Mouse (Mus musculus): ENCODE measurements around the gene Asna1. TPM values are rescaled to one million over a fixed set of nuclear protein-coding genes. Genes with fewer than 3 reads are reported as not detected.

Asna1 gene
- polyA plus RNA-seq (2014; fragmentation: Nextera tagmentation; extraction: Ambion mirVana) = 119 and 128 TPM in 2 replicates

DNA sequence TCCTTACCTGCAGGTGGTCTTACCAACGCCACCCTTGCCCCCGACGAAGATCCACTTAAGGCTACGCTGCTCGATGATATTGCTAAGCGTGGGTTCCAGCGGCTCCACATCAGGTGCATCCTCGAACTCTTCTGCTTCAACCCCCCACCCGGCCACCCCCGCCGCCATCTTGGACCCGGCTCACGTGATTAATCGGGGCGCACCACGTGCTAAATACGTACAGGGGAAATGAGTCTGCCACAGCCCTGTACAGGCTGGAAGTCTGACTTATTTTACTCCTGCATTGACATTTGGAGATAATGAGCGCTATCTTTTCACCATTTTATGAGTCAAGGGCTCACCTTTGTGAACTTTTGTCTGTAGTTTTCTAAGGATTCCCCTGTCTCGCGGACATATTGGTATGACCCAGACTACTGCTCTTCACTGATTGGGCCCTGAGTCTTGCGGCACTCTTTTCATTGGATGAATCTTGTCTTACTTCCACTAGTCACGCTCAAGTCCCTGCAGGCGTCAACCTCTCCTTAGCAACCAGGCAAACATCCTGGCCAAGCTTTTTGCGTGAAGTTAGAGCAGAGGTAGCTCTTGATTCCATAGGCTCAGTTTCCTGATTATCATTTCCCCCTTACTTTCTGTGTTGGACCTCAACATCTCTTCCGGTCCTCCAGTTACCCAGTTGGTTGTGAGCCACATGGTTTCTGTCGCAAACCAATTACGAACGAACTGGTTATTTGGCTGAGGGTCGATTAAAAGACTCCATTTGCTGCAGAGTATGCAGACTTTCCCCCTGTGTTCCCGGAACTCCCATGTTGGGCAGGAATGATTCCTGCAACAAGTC is at the start of gene Asna1:
Gene Asna1 (minus strand): TSS at position 184 of the 835 bp plus-strand sequence.
- 7% methylated on average over 30 of the region's 30 CpGs for WGBS
- Histone ChIP-seq H3K36me3 (ENCODE audit: control insufficient read depth, insufficient read depth, low read length) (peaks cover 25% of the 10 kb centered on the region), H3K9me3 (ENCODE audit: control insufficient read depth, low read length) (no peaks in the 10 kb centered on the region), H3K4me3 (ENCODE audit: low read depth, low read length) (peak within 1 kb of the TSS; percentile 76), H3K9ac (replicated peaks; ENCODE audit: low read depth, low read length) (peak within 1 kb of the TSS; percentile 72), H3K27ac (ENCODE audit: low read depth, low read length) (peak within 1 kb of the TSS; percentile 60), H3K4me1 (ENCODE audit: control insufficient read depth, insufficient read depth, low read length) (peaks cover 24% of the 10 kb centered on the region), H3K27me3 (ENCODE audit: control insufficient read depth, insufficient read depth, low read length) (no peaks in the 10 kb centered on the region), H3K4me2 (ENCODE audit: low read depth, low read length) (peak within 1 kb of the TSS; percentile 89)
- ATAC-seq (ENCODE audit: low read depth) = peak; percentile 92

DNA sequence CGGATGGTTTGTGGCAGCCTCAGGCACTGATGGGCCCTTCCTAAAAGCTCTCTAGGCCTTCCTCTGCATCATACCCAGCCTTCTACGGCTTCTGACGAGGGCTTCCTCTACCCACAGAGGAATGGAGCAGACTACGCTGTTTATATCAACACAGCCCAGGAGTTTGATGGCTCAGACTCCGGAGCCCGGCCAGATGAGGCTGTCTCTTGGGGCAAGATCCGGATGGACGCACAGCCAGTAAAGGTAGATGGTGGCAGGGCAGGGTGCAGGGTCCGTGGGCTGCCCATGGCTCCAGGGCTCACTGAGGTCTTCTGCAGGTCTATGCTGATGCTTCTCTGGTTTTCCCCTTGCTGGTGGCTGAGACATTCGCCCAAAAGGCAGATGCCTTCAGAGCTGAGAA is 49.5 kb upstream of the Asna1 start:
- H3K9me3 ChIP-seq (ENCODE audit: control insufficient read depth, low read length) = no peaks in the 10 kb centered on the region
- H3K4me2 ChIP-seq (ENCODE audit: low read depth, low read length) = no peak overlapping the region
- no peak for ATAC-seq (ENCODE audit: low read depth)
- no peaks in the 10 kb centered on the region for H3K27me3 ChIP-seq (ENCODE audit: control insufficient read depth, insufficient read depth, low read length)
- no peak overlapping the region for H3K27ac ChIP-seq (ENCODE audit: low read depth, low read length)
- no peak overlapping the region for H3K4me3 ChIP-seq (ENCODE audit: low read depth, low read length)
- 94% methylated on average over 10 of the region's 10 CpGs for WGBS
- H3K4me1 ChIP-seq (ENCODE audit: control insufficient read depth, insufficient read depth, low read length) = peaks cover 13% of the 10 kb centered on the region; the same call in 1 of the 2 replicates
- H3K9ac ChIP-seq (replicated peaks; ENCODE audit: low read depth, low read length) = no peak overlapping the region
- H3K36me3 ChIP-seq (ENCODE audit: control insufficient read depth, insufficient read depth, low read length) = peaks cover 28% of the 10 kb centered on the region

DNA sequence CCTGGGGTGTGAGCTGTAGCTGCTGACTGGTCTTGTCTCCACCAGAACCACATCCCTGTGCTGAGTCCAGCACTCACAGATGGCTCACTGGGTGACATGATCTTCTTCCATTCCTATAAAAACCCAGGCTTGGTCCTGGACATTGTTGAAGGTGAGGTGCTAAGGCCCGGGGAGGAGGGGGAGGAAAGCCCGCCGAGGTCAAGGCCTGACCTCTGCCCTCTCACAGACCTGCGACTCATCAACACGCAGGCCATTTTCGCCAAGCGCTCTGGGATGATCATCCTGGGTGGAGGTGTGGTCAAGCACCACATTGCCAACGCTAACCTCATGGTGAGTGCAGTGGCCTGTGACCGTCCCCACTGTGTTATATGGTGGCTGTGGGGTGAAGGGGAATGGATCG is 49.1 kb upstream of the Asna1 start:
- Histone ChIP-seq H3K4me2 (ENCODE audit: low read depth, low read length) (no peak overlapping the region), H3K27ac (ENCODE audit: low read depth, low read length) (no peak overlapping the region), H3K36me3 (ENCODE audit: control insufficient read depth, insufficient read depth, low read length) (peaks cover 28% of the 10 kb centered on the region), H3K9ac (replicated peaks; ENCODE audit: low read depth, low read length) (no peak overlapping the region), H3K27me3 (ENCODE audit: control insufficient read depth, insufficient read depth, low read length) (no peaks in the 10 kb centered on the region), H3K4me1 (ENCODE audit: control insufficient read depth, insufficient read depth, low read length) (peaks cover 11% of the 10 kb centered on the region; the same call in 1 of the 2 replicates), H3K9me3 (ENCODE audit: control insufficient read depth, low read length) (no peaks in the 10 kb centered on the region), H3K4me3 (ENCODE audit: low read depth, low read length) (no peak overlapping the region)
- no peak for ATAC-seq (ENCODE audit: low read depth)
- WGBS = 86% methylated on average over 10 of the region's 10 CpGs

DNA sequence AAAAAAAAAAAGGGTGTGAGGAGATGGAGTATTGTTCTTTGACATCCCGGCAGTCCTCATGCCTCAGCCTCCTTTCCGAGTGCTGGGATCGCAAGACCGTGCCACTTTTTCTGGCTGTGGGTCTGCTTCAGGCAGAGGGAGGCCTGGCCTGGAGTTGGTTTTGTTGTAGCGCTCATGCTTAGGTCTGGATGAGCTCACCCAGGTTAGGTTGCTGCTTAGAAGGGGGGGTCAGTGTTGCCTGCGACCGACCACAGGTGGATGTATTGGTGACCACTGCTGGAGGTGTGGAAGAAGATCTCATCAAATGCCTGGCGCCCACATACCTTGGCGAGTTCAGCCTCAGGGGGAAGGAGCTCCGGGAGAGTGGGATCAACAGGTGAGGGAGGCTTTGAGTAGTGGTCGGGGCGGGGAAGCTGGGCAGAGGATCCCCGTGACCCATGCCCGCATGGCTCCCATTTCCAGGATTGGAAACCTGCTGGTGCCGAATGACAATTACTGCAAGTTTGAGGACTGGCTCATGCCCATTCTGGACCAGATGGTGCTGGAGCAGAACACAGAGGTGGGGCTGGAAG is 48.0 kb upstream of the Asna1 start:
- no peaks in the 10 kb centered on the region for H3K27me3 ChIP-seq (ENCODE audit: control insufficient read depth, insufficient read depth, low read length)
- 95% methylated on average over 15 of the region's 15 CpGs for WGBS
- H3K4me1 ChIP-seq (ENCODE audit: control insufficient read depth, insufficient read depth, low read length) = peaks cover 11% of the 10 kb centered on the region; the same call in 1 of the 2 replicates
- H3K4me3 ChIP-seq (ENCODE audit: low read depth, low read length) = no peak overlapping the region
- H3K36me3 ChIP-seq (ENCODE audit: control insufficient read depth, insufficient read depth, low read length) = peaks cover 25% of the 10 kb centered on the region
- ATAC-seq (ENCODE audit: low read depth) = no peak
- no peaks in the 10 kb centered on the region for H3K9me3 ChIP-seq (ENCODE audit: control insufficient read depth, low read length)
- H3K4me2 ChIP-seq (ENCODE audit: low read depth, low read length) = no peak overlapping the region
- H3K27ac ChIP-seq (ENCODE audit: low read depth, low read length) = no peak overlapping the region
- no peak overlapping the region for H3K9ac ChIP-seq (replicated peaks; ENCODE audit: low read depth, low read length)

DNA sequence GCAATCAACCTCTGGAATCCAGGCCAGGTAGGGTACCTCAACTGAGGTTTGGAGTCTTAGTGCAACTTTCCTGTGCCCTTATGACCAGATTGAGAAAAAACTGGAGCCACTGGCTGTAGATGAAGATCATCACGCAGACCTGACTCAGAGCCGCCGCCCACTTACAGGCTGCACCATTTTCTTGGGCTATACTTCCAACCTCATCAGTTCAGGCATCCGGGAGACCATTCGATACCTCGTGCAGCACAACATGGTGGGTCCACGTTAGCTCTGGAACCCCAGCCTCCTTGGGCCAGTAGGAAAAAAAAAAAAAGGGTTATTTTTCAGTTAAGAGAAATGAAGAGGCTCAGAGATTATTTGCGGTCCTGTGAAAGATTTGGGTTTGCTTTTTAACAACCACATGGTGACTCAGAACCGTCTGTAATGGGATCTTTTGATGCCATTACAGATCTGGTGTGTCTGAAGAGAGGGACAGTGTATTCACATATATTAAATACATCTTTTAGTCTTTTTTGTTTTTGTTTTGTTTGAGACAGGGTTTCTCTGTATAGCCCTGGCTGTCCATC is 47.4 kb upstream of the Asna1 start:
- H3K36me3 ChIP-seq (ENCODE audit: control insufficient read depth, insufficient read depth, low read length) = peaks cover 25% of the 10 kb centered on the region
- peak overlapping the region; percentile 88; the same call in 1 of the 2 replicates for H3K27ac ChIP-seq (ENCODE audit: low read depth, low read length)
- peaks cover 11% of the 10 kb centered on the region; the same call in 1 of the 2 replicates for H3K4me1 ChIP-seq (ENCODE audit: control insufficient read depth, insufficient read depth, low read length)
- peak; percentile 20; the same call in 1 of the 2 replicates for ATAC-seq (ENCODE audit: low read depth)
- no peaks in the 10 kb centered on the region for H3K9me3 ChIP-seq (ENCODE audit: control insufficient read depth, low read length)
- peak overlapping the region; percentile 59 for H3K4me2 ChIP-seq (ENCODE audit: low read depth, low read length)
- H3K27me3 ChIP-seq (ENCODE audit: control insufficient read depth, insufficient read depth, low read length) = no peaks in the 10 kb centered on the region
- 37% methylated on average over 9 of the region's 9 CpGs for WGBS
- peak overlapping the region; percentile 65; the same call in 1 of the 2 replicates for H3K9ac ChIP-seq (replicated peaks; ENCODE audit: low read depth, low read length)
- H3K4me3 ChIP-seq (ENCODE audit: low read depth, low read length) = peak overlapping the region; percentile 94

DNA sequence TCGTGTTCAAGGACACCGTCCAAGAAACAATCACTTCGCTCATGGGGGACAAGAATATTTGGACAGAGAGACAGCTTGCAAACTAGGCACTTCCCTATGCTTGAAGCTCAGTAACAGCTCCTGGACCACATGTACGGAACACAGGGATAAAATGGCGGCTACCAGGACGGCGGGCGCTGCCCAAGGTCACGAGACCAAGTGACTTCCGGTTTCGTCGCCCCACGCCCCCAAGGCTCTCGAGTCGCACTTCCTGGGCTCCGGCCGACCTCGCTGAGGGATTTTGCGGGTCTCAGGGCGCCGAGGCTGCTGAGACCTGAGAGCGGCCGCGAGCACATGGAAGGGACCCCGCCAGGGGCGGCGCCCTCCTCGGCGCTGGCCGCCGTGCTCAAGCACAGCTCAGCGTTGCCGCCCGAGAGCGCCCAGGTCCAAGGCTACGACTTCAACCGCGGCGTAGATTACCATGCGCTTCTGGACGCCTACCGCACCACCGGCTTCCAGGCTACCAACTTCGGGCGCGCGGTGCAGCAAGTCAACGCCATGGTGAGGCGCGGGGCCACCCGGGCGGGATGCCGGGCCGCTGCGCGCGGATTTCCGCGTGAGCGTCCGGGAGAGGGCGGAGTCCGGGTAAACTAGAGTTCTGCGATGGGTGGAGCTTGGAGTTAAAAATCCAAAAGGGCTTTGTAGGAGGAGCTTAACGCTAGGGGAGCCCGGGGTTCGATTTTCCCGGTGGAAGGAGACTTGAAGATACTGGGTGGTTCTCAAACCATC is 46.6 kb upstream of the Asna1 start, which contains the start of gene Dhps:
Gene Dhps (plus strand): TSS at position 244 of the 768 bp plus-strand sequence.
- peak within 1 kb of the TSS; percentile 59 for H3K4me2 ChIP-seq (ENCODE audit: low read depth, low read length)
- under 1% methylated on average over 58 of the region's 68 CpGs for whole genome bisulfite sequencing
- peaks cover 32% of the 10 kb centered on the region for H3K36me3 ChIP-seq (ENCODE audit: control insufficient read depth, insufficient read depth, low read length)
- peaks cover 11% of the 10 kb centered on the region; the same call in 1 of the 2 replicates for H3K4me1 ChIP-seq (ENCODE audit: control insufficient read depth, insufficient read depth, low read length)
- peak within 1 kb of the TSS; percentile 65 for H3K9ac ChIP-seq (replicated peaks; ENCODE audit: low read depth, low read length)
- peak within 1 kb of the TSS; percentile 94 for H3K4me3 ChIP-seq (ENCODE audit: low read depth, low read length)
- no peaks in the 10 kb centered on the region for H3K27me3 ChIP-seq (ENCODE audit: control insufficient read depth, insufficient read depth, low read length)
- H3K9me3 ChIP-seq (ENCODE audit: control insufficient read depth, low read length) = no peaks in the 10 kb centered on the region
- ATAC-seq (ENCODE audit: low read depth) = peak; percentile 91
- H3K27ac ChIP-seq (ENCODE audit: low read depth, low read length) = peak within 1 kb of the TSS; percentile 88

DNA sequence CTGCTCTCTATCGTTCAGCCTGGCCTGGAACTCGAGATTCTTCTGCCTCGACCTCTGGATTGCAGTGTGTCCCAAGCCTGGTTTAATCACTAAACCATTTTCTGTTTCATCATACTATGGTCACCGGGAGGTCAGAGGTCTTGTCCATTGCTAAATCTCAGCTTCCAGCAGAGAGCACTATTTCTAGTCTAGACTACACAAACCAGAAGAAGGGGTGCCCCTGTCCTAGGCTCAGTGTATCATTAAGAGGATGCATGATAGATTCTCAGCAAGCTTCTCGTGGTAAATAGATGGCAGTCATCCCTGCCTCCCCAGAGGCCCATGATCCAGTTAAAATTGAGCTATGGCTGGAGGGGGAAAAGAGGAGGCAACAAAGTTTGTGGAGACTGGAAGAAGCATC is 46.0 kb upstream of the Asna1 start:
- H3K27me3 ChIP-seq (ENCODE audit: control insufficient read depth, insufficient read depth, low read length) = no peaks in the 10 kb centered on the region
- H3K9me3 ChIP-seq (ENCODE audit: control insufficient read depth, low read length) = no peaks in the 10 kb centered on the region
- H3K4me3 ChIP-seq (ENCODE audit: low read depth, low read length) = peak overlapping the region; percentile 94
- no peak for ATAC-seq (ENCODE audit: low read depth)
- H3K4me2 ChIP-seq (ENCODE audit: low read depth, low read length) = peak overlapping the region; percentile 59
- 80% methylated on average over 5 of the region's 5 CpGs for WGBS
- H3K36me3 ChIP-seq (ENCODE audit: control insufficient read depth, insufficient read depth, low read length) = peaks cover 36% of the 10 kb centered on the region
- peaks cover 11% of the 10 kb centered on the region; the same call in 1 of the 2 replicates for H3K4me1 ChIP-seq (ENCODE audit: control insufficient read depth, insufficient read depth, low read length)
- no peak overlapping the region for H3K9ac ChIP-seq (replicated peaks; ENCODE audit: low read depth, low read length)
- peak overlapping the region; percentile 88 for H3K27ac ChIP-seq (ENCODE audit: low read depth, low read length)

DNA sequence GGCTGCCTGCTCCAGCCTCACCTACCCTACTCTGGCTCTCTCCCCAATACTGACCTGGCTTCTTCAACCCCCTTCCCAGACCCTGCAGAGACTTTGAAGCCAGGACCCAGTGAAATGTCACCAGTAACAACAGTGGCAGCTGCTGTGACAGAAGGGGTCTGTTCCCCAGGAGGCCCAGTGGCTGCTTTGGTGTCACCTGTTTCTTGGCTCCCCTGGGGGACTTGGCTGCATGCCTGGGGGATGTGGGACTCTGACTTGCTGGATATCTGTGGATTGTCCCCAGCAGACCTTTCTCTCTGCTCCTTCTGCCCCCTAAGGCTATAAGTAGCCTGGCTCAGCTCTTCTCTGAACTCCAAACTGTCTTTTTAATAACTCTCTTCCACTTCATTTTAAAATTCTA is 42.9 kb upstream of the Asna1 start, which contains the start of gene Gm5741:
Gene Gm5741 (minus strand): TSS at position 1 of the 400 bp plus-strand sequence.
- H3K9me3 ChIP-seq (ENCODE audit: control insufficient read depth, low read length) = no peaks in the 10 kb centered on the region
- H3K27ac ChIP-seq (ENCODE audit: low read depth, low read length) = no peak within 1 kb of the TSS
- no peak within 1 kb of the TSS for H3K4me2 ChIP-seq (ENCODE audit: low read depth, low read length)
- peaks cover 11% of the 10 kb centered on the region; the same call in 1 of the 2 replicates for H3K4me1 ChIP-seq (ENCODE audit: control insufficient read depth, insufficient read depth, low read length)
- H3K9ac ChIP-seq (replicated peaks; ENCODE audit: low read depth, low read length) = no peak within 1 kb of the TSS
- no peak for ATAC-seq (ENCODE audit: low read depth)
- peaks cover 28% of the 10 kb centered on the region for H3K36me3 ChIP-seq (ENCODE audit: control insufficient read depth, insufficient read depth, low read length)
- no peaks in the 10 kb centered on the region for H3K27me3 ChIP-seq (ENCODE audit: control insufficient read depth, insufficient read depth, low read length)
- no peak within 1 kb of the TSS for H3K4me3 ChIP-seq (ENCODE audit: low read depth, low read length)
